Mouse (Mus musculus) forelimb bud, embryonic 11.5 days (tissue): ENCODE measurements at regions not wholly inside any gene's neighbourhood (a gene's known extent, or its start where the extent isn't known, plus 50 kb on each side); places are given as distances from the start of the nearest gene placed in this dataset.
A peak's percentile ranks its signal among the peaks of the same experiment; 100 is the strongest.
"Not testable (repeated sequence)": the region's sequence is repeated elsewhere in the genome, so short reads cannot be mapped to it uniquely, and the experiment has no call there.

ENCODE experiments used
- DNase-seq: peaks from one replicate; pipeline ENCODE4 v3.0.0-alpha.2; 2012; ENCODE audit warnings: low read depth, low spot score

DNA sequence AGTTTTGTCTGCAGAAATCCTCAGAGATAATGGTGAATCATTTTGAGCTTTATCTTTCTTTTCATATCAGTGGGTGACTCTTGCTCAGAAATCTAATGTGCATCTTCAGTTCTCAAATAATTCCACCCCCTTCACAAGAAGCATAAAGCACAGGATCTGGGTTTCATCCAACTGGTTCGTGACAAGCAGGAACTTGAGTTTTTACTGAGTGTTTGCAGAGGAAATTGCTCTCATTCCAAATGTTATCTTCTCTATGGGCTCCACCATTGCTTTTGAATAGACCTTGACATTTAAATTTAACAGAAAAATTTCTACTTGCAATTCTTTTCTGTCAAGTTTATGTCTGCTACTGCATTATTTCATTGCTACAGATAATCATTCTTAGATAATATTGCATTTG, 443.1 kb downstream of the Arl4a start:
- no peak for DNase-seq

GRCm38 (mm10) chr12:39593781-39594180, 444.0 kb downstream of the Arl4a start:
- DNase-seq: not testable (repeated sequence)

GRCm38 (mm10) chr12:39587204-39587909, 450.5 kb downstream of the Arl4a start:
- no peak for DNase-seq

GRCm38 (mm10) chr12:39586163-39586562, 451.7 kb downstream of the Arl4a start:
- no peak for DNase-seq

- DNase-seq: no peak
Measured at GRCm38 (mm10) chr12:39577610-39578009, 460.2 kb downstream of the Arl4a start.

- DNase-seq: no peak
Measured at GRCm38 (mm10) chr12:39572802-39573201, 465.0 kb downstream of the Arl4a start.

DNA sequence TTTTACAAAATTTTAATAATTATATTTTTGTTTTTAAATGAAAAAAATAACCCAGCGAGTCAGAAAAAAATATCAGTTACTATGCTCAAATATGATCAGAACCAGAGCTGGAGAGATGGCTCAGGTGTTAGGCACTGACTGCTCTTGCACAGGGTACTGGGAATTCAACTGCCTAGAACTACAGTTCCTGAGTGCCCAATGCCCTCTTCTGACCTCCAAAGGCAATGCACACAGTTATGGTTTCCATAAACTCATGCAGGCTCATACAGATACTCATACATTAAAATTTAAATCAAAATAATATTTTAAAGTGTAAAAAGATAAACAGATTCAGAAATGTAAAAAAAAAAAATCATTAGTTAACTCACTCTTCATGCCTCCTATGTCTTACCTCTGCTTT, 465.7 kb downstream of the Arl4a start:
- no peak for DNase-seq

GRCm38 (mm10) chr12:39560734-39561446, 476.9 kb downstream of the Arl4a start:
- DNase-seq: no peak

DNA sequence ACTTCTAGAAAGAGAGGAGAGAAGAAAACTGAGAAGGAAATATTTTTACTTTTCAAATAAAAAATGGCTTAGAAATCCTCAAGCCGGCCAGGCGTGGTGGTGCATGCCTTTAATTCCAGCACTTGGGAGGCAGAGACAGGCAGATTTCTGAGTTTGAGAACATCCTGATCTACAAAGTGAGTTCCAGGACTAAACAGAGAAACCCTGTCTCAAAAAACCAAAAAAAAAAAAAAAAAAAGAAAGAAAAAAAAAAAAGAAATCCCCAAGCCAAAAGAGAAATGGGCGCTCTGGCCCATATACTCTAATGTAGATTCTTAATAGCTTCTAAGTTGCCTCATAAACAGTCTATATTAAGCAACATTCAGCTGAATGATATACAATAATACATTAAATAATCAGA, 479.3 kb downstream of the Arl4a start:
- peak; percentile 36 for DNase-seq

DNA sequence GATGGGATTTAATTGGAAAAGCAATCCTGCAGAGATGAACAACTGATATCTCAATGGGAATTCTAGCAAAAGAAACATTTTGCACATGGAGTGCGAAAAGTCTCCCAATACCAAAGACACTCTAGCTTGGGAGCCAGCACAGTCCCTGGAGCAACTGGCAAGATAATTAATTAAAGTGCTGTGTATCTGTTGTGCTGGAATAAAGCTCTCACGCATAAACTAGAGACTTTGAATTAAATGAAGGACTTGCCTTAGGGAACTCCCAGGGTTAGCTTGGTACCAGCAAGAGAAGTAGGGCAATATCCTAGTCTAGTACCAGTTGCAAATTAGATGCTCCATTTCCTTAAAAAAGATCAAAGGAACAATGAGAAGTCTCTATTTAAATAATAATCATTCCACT, 501.5 kb downstream of the Arl4a start:
- DNase-seq: no peak

DNA sequence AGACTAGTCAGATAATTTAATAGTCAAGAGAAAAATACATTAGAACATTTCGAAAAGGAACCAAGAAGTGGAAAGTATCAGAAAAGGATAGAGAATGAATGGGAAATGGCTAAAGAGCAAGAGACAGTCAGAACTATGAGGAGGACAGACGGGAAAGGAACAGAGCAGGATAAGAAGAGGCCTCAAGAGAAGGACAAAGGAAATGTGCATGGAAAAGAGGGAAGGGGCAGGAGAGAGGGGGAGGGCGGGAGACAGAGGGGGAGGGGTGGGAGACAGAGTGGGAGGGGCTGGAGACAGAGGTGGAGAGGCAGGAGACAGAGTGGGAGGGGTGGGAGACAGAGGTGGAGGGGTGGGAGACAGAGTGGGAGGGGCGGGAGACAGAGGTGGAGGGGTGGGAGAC, 509.7 kb downstream of the Arl4a start:
- no peak for DNase-seq

GRCm38 (mm10) chr12:39527216-39527600, 510.6 kb downstream of the Arl4a start:
- no peak for DNase-seq

DNA sequence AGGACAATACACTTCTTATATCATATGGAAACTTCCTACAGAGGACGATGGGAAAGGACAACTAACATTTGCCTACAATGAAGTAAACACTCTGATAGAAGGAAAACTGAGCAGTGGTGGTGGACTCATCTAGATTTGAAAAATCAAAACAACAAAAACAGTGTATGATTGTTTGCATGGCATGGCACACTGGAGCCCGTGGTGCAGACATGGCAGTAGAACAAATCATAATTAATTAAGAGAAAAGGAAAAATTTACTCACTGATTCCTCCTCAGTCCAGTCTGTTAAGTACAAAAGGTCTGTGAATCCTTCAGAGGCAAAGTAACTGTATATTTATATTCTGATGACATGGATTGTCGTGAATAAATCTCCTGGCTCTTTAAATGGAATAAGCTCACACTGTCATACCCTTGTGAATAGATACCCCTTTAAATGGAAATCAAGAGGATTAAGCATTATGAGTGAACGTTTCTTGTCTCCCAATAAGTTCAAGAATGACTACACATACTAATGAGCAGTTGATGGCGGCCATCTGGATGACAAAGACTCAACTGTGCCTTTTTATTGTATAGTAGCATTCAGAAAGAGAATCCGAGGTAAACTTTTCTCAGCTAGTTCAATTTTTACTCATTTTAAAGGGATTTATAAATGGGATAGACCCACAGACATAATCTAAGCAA, 511.1 kb downstream of the Arl4a start:
- DNase-seq: no peak

GRCm38 (mm10) chr12:39515690-39516089, 522.1 kb downstream of the Arl4a start:
- no peak for DNase-seq

DNA sequence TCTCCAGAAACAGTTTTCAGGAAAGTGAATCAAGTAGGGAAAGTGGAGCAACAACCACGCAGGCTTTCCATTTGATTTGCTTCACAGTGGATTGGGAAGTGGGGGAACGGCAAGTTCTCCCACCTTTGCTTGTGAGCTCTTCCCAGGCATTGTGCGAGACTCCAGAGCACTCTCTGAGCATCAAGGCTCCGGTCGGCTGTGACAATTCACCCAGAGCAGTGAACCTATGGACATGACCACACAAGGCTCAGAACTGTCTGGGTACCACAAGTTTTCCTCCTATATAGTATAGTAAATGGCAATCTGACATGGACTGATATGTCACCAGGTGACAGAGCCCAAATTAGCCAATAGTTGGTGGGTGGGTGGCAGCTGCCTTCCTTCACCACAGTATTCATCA, 527.0 kb downstream of the Arl4a start:
- DNase-seq: no peak

DNA sequence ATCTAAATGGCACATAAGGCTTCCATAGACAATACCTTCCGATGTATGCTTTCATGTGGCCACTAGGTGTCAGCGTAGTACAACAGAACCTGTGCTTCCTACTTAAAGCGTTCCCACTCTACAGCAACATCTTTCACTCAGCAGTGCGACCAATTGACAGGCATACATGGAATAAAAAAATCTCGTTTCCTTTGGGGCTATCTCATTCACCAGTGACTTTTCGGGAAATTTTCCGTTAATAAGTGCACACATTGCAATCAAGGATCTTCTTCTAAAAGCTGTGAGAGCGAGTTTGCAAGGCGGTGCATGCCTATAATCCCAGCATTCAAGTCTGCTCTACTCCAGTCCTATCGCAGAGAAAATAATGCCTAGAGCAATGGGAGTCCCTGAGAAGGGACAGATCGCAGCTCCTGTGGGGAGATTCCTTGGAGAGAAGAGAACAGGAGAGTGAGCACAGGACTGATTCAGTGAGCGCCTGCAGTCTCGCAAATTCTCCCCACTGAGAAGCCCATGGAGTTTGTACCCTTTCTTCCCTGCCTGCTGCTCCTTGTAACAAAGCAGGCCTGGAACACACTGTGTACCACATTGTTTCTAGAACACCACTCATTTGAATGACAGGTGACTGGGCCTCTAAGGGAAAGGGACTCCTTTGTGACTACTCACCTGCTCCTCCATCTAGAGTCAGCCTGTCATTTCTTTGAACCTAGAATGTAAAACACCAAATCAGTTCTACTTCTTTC, 527.6 kb downstream of the Arl4a start:
- peak; percentile 67 for DNase-seq

- DNase-seq: peak; percentile 36
Measured at GRCm38 (mm10) chr12:39496203-39496602, 541.6 kb downstream of the Arl4a start.

- no peak for DNase-seq
Measured at GRCm38 (mm10) chr12:39493578-39494218, 544.1 kb downstream of the Arl4a start.

- no peak for DNase-seq
Measured at GRCm38 (mm10) chr12:39493114-39493513, 544.7 kb downstream of the Arl4a start.

- no peak for DNase-seq
Measured at GRCm38 (mm10) chr12:39472984-39473383, 564.8 kb downstream of the Arl4a start.
